In genomic region chr5:76687961-76688600, GRCm38 (mm10) we compare ENCODE assay signal across 26 mouse cellular contexts. TPM values are rescaled to one million over a fixed set of nuclear protein-coding genes. Genes with fewer than 3 reads are reported as not detected.
A peak's percentile ranks its signal among the peaks of the same experiment; 100 is the strongest.
DNase-seq lines count a peak whose midpoint lies in the region; ATAC-seq and TF ChIP-seq lines count a peak whose summit lies in the region.
"Had no signal": no experiment of that assay in that cellular context is flagged by ENCODE, and none has a peak within 500 bp of the region (broad histone marks: within the 10 kb centered on the region; RNA-seq: fewer than 3 reads in every experiment).

No protein-coding gene starts in this region.

- TF ChIP-seq CTCF in liver, postnatal 0 days (IDR thresholded peaks at IDR 0.05; ENCODE audit: low read depth): peak; percentile 30

- ATAC-seq in limb, embryonic 12.5 days (ENCODE audit: insufficient number of reproducible peaks, insufficient read depth, low FRiP score, low TSS enrichment, low read depth): no peak
- peak; percentile 60 for ATAC-seq in erythroblast, adult 5-6 weeks (replicated peaks; ENCODE audit: low FRiP score, poor library complexity, severe bottlenecking)
- ATAC-seq in liver, embryonic 11.5 days (replicated peaks; ENCODE audit: low FRiP score): peak; percentile 38
- no peak for ATAC-seq in liver, postnatal 0 days
- ATAC-seq in midbrain, embryonic 13.5 days: no peak
- ATAC-seq: activated CD4-positive, CD25-positive, alpha-beta regulatory T cell, adult 4 months; forebrain, embryonic 13.5 days; hindbrain, embryonic 16.5 days; intestine, postnatal 0 days had no signal

- no peaks in the 10 kb centered on the region for H3K9me3 ChIP-seq in limb, embryonic 12.5 days
- no peaks in the 10 kb centered on the region for H3K9me3 ChIP-seq in limb, embryonic 10.5 days (replicated peaks)
- H3K9me3 ChIP-seq in liver, embryonic 11.5 days (ENCODE audit: control insufficient read depth, low read length): no peaks in the 10 kb centered on the region
- H3K9me3 ChIP-seq in liver, postnatal 0 days (ENCODE audit: low read length): no peaks in the 10 kb centered on the region
- no peaks in the 10 kb centered on the region for H3K9me3 ChIP-seq in midbrain, embryonic 13.5 days
- H3K9me3 ChIP-seq: forebrain, embryonic 13.5 days; G1E; kidney, embryonic 15.5 days; midbrain, embryonic 10.5 days; stomach, embryonic 15.5 days had no signal

- H3K9ac ChIP-seq in limb, embryonic 12.5 days (replicated peaks): no peak overlapping the region
- H3K9ac ChIP-seq in liver, embryonic 11.5 days (ENCODE audit: low read depth, low read length): no peak overlapping the region
- H3K9ac ChIP-seq in liver, postnatal 0 days (replicated peaks): no peak overlapping the region
- H3K9ac ChIP-seq in midbrain, embryonic 13.5 days (replicated peaks): no peak overlapping the region
- H3K9ac ChIP-seq: forebrain, embryonic 13.5 days; kidney, embryonic 15.5 days; lung, embryonic 14.5 days; stomach, embryonic 15.5 days had no signal

- peak overlapping the region; percentile 53 for H3K27ac ChIP-seq in limb, embryonic 12.5 days
- no peak overlapping the region for H3K27ac ChIP-seq in limb, embryonic 10.5 days
- H3K27ac ChIP-seq in liver, embryonic 11.5 days (ENCODE audit: low read depth, low read length): peak overlapping the region; percentile 53
- H3K27ac ChIP-seq in liver, postnatal 0 days (ENCODE audit: low read depth): peak overlapping the region; percentile 46; the same call in 1 of the 2 replicates
- H3K27ac ChIP-seq in midbrain, embryonic 13.5 days: no peak overlapping the region
- H3K27ac ChIP-seq: forebrain, embryonic 13.5 days; gastrocnemius, adult 2 months; kidney, embryonic 15.5 days; left cerebral cortex, adult 2 months; midbrain, embryonic 10.5 days; stomach, embryonic 15.5 days had no signal

- peaks cover 6% of the 10 kb centered on the region for H3K4me1 ChIP-seq in limb, embryonic 12.5 days (replicated peaks)
- H3K4me1 ChIP-seq in limb, embryonic 10.5 days: no peaks in the 10 kb centered on the region
- H3K4me1 ChIP-seq in liver, embryonic 11.5 days (replicated peaks; ENCODE audit: control insufficient read depth, insufficient read depth, low read length): peaks cover 6% of the 10 kb centered on the region; the same call in 1 of the 2 replicates
- peaks cover 13% of the 10 kb centered on the region for H3K4me1 ChIP-seq in liver, postnatal 0 days (ENCODE audit: insufficient read depth)
- peaks cover 14% of the 10 kb centered on the region for H3K4me1 ChIP-seq in midbrain, embryonic 13.5 days (replicated peaks)
- H3K4me1 ChIP-seq: stomach, embryonic 15.5 days had no signal

- TF ChIP-seq EP300 in liver, postnatal 0 days (IDR thresholded peaks at IDR 0.05; ENCODE audit: low read depth): no peak

- intact Hi-C loops in gastrocnemius, postnatal 14 days (cut with DNase I; ENCODE audit: low total_unique reads): no loop called here

- 90% methylated on average over 10 of the region's 10 CpGs for WGBS in limb, embryonic 12.5 days
- 93% methylated on average over 10 of the region's 10 CpGs for WGBS in limb, embryonic 10.5 days
- 62% methylated on average over 10 of the region's 10 CpGs for WGBS in liver, embryonic 11.5 days
- 47% methylated on average over 10 of the region's 10 CpGs for WGBS in liver, postnatal 0 days (ENCODE audit: insufficient replicate concordance)
- 91% methylated on average over 10 of the region's 10 CpGs for WGBS in midbrain, embryonic 13.5 days

- no peak overlapping the region for H3K4me3 ChIP-seq in limb, embryonic 12.5 days (replicated peaks)
- no peak overlapping the region for H3K4me3 ChIP-seq in limb, embryonic 10.5 days
- no peak overlapping the region for H3K4me3 ChIP-seq in liver, embryonic 11.5 days (ENCODE audit: low read depth, low read length)
- H3K4me3 ChIP-seq in liver, postnatal 0 days (ENCODE audit: low read depth, low read length): no peak overlapping the region
- no peak overlapping the region for H3K4me3 ChIP-seq in midbrain, embryonic 13.5 days (replicated peaks)
- H3K4me3 ChIP-seq: erythroblast, embryonic 14.5 days; forebrain, embryonic 13.5 days; gastrocnemius, adult 2 months; kidney, embryonic 15.5 days; left cerebral cortex, adult 2 months; midbrain, embryonic 10.5 days; stomach, embryonic 15.5 days had no signal

- H3K27me3 ChIP-seq in limb, embryonic 12.5 days: no peaks in the 10 kb centered on the region
- no peaks in the 10 kb centered on the region for H3K27me3 ChIP-seq in limb, embryonic 10.5 days (ENCODE audit: low read depth, poor library complexity, severe bottlenecking)
- H3K27me3 ChIP-seq in liver, embryonic 11.5 days (replicated peaks; ENCODE audit: control insufficient read depth, insufficient read depth, low read length): no peaks in the 10 kb centered on the region
- no peaks in the 10 kb centered on the region for H3K27me3 ChIP-seq in liver, postnatal 0 days (ENCODE audit: insufficient read depth, low read length)
- H3K27me3 ChIP-seq in midbrain, embryonic 13.5 days: no peaks in the 10 kb centered on the region
- H3K27me3 ChIP-seq: forebrain, embryonic 13.5 days; kidney, embryonic 15.5 days; stomach, embryonic 15.5 days had no signal

- peaks cover 3% of the 10 kb centered on the region; the same call in 1 of the 2 replicates for H3K36me3 ChIP-seq in limb, embryonic 12.5 days
- peaks cover 12% of the 10 kb centered on the region for H3K36me3 ChIP-seq in limb, embryonic 10.5 days
- H3K36me3 ChIP-seq in liver, embryonic 11.5 days (ENCODE audit: control insufficient read depth, insufficient read depth, low read length): no peaks in the 10 kb centered on the region
- no peaks in the 10 kb centered on the region for H3K36me3 ChIP-seq in liver, postnatal 0 days (replicated peaks; ENCODE audit: insufficient read depth, low read length)
- H3K36me3 ChIP-seq in midbrain, embryonic 13.5 days: peaks cover 6% of the 10 kb centered on the region; the same call in 1 of the 2 replicates
- H3K36me3 ChIP-seq: kidney, embryonic 15.5 days; stomach, embryonic 15.5 days had no signal

- no peak for DNase-seq in limb, embryonic 10.5 days (ENCODE audit: low spot score)
- no peak for DNase-seq in liver, embryonic 11.5 days (ENCODE audit: low spot score)
- no peak for DNase-seq in liver, postnatal 0 days
- no peak for DNase-seq in gastrocnemius, postnatal 14 days
- no peak for DNase-seq in cerebellum, adult 9-10 months
- DNase-seq: adrenal gland, postnatal 14 days; cerebellum, adult 2 months; gastrocnemius, adult 2 months; kidney, postnatal 4 days; lung, embryonic 14.5 days; thymus, adult 2 months; thymus, postnatal 4 days had no signal

- no peak overlapping the region for H3K4me2 ChIP-seq in limb, embryonic 12.5 days
- 0 out of 2 replicates have a peak overlapping the region, but pooled peaks have one; percentile 29 for H3K4me2 ChIP-seq in liver, embryonic 11.5 days
- peak overlapping the region; percentile 34 for H3K4me2 ChIP-seq in liver, postnatal 0 days (ENCODE audit: low read depth, low read length)
- H3K4me2 ChIP-seq in midbrain, embryonic 13.5 days (replicated peaks): no peak overlapping the region
- H3K4me2 ChIP-seq: forebrain, embryonic 13.5 days; heart, embryonic 11.5 days; kidney, embryonic 15.5 days; lung, embryonic 14.5 days; stomach, embryonic 15.5 days had no signal

RNA-seq across cellular contexts. Expression of gene C530008M17Rik, which starts 31.8 kb away (rescaled TPM):
- polyA plus RNA-seq in limb, embryonic 12.5 days (2016; fragmentation: Nextera tagmentation; extraction: Ambion mirVana): 22.0 and 31.9 TPM in 2 replicates
- 25.2 and 26.7 TPM in 2 replicates for polyA plus RNA-seq in limb, embryonic 10.5 days (2016; fragmentation: Nextera tagmentation; extraction: Ambion mirVana)
- total RNA-seq in erythroblast, adult 5-6 weeks (2015; ENCODE audit: low replicate concordance): 10.0 and 18.1 TPM in 2 replicates
- total RNA-seq in erythroblast, adult 5-6 weeks (2017; ENCODE audit: low replicate concordance): 18.9 and 23.7 TPM in 2 replicates
- 8.9 and 10.8 TPM in 2 replicates for polyA plus RNA-seq in liver, embryonic 11.5 days (2014; fragmentation: Nextera tagmentation; extraction: Ambion mirVana)
- polyA plus RNA-seq in liver, postnatal 0 days (2015; fragmentation: Nextera tagmentation; extraction: Ambion mirVana): 2.5 and 3.9 TPM in 2 replicates
- 1 to 10 TPM; 3.2 to 3.6 TPM for total RNA-seq in gastrocnemius, postnatal 14 days (2021)
- polyA plus RNA-seq in midbrain, embryonic 13.5 days (2015; fragmentation: Nextera tagmentation; extraction: Ambion mirVana): 68.9 and 75.2 TPM in 2 replicates

Comparison
In these comparisons a context has a peak if more than half of its experiments do, and no peak if none do; other contexts are left out.
1. ATAC-seq: peak in erythroblast, adult 5-6 weeks (single experiment) and liver, embryonic 11.5 days (single experiment); none in limb, embryonic 12.5 days (single experiment), liver, postnatal 0 days (single experiment) and midbrain, embryonic 13.5 days (single experiment).
2. H3K27ac ChIP-seq: peak in limb, embryonic 12.5 days (single experiment), liver, embryonic 11.5 days (single experiment) and liver, postnatal 0 days (single experiment); none in limb, embryonic 10.5 days (single experiment) and midbrain, embryonic 13.5 days (single experiment).
3. H3K4me2 ChIP-seq: peak in liver, embryonic 11.5 days (single experiment) and liver, postnatal 0 days (single experiment); none in limb, embryonic 12.5 days (single experiment) and midbrain, embryonic 13.5 days (single experiment).